Mouse (Mus musculus): ENCODE results near the gene Stim1. TPM values are rescaled to one million over a fixed set of nuclear protein-coding genes. Genes with fewer than 3 reads are reported as not detected.
"Not testable (repeated sequence)": the region's sequence is repeated elsewhere in the genome, so short reads cannot be mapped to it uniquely, and the experiment has no call there.

Gene Stim1
- polyA plus RNA-seq, 1 experiment, result 21.6 TPM

GRCm38 (mm10) chr7:102345893-102346292 is 78.3 kb downstream of the Stim1 start:
- DNase-seq (ENCODE audit: low read depth, low spot score), result no peak
- WGBS, result 70% methylated on average over 2 of the region's 2 CpGs

GRCm38 (mm10) chr7:102347327-102347726 is 79.7 kb downstream of the Stim1 start:
- 54% methylated on average over 3 of the region's 3 CpGs for WGBS
- DNase-seq (ENCODE audit: low read depth, low spot score), result no peak

GRCm38 (mm10) chr7:102348681-102349080 is 81.1 kb downstream of the Stim1 start:
- DNase-seq (ENCODE audit: low read depth, low spot score), result no peak

GRCm38 (mm10) chr7:102349236-102349635 is 81.6 kb downstream of the Stim1 start:
- no peak for DNase-seq (ENCODE audit: low read depth, low spot score)
- 78% methylated on average over 5 of the region's 5 CpGs for WGBS

More at GRCm38 (mm10) chr7:102348681-102349080, 81.1 kb downstream of the Stim1 start:
- WGBS, result 82% methylated on average over 2 of the region's 2 CpGs

GRCm38 (mm10) chr7:102353420-102353819 is 85.8 kb downstream of the Stim1 start:
- DNase-seq (ENCODE audit: low read depth, low spot score), result no peak
- 32% methylated on average over 1 of the region's 1 CpGs for WGBS

GRCm38 (mm10) chr7:102358124-102358523 is 90.5 kb downstream of the Stim1 start:
- WGBS, result 98% methylated on average over 3 of the region's 3 CpGs
- no peak for DNase-seq (ENCODE audit: low read depth, low spot score)

- WGBS, result 58% methylated on average over 2 of the region's 2 CpGs
- DNase-seq (ENCODE audit: low read depth, low spot score), result no peak
Measured at GRCm38 (mm10) chr7:102361297-102361696, 93.7 kb downstream of the Stim1 start.

GRCm38 (mm10) chr7:102363853-102364252 is 96.2 kb downstream of the Stim1 start:
- no peak for DNase-seq (ENCODE audit: low read depth, low spot score)
- WGBS, result 84% methylated on average over 1 of the region's 1 CpGs

GRCm38 (mm10) chr7:102369661-102370060 is 102.1 kb downstream of the Stim1 start:
- DNase-seq (ENCODE audit: low read depth, low spot score), result no peak
- 68% methylated on average over 4 of the region's 4 CpGs for WGBS

- WGBS, result 74% methylated on average over 5 of the region's 5 CpGs
- no peak for DNase-seq (ENCODE audit: low read depth, low spot score)
Measured at GRCm38 (mm10) chr7:102370526-102370925, 102.9 kb downstream of the Stim1 start.

- no peak for DNase-seq (ENCODE audit: low read depth, low spot score)
- 93% methylated on average over 3 of the region's 3 CpGs for WGBS
Measured at GRCm38 (mm10) chr7:102373382-102374072, 105.9 kb downstream of the Stim1 start.

- 85% methylated on average over 7 of the region's 7 CpGs for WGBS
- DNase-seq (ENCODE audit: low read depth, low spot score), result no peak
Measured at GRCm38 (mm10) chr7:102383221-102383620, 115.6 kb downstream of the Stim1 start.

GRCm38 (mm10) chr7:102385973-102386372 is 118.4 kb downstream of the Stim1 start:
- WGBS, result 96% methylated on average over 3 of the region's 3 CpGs
- DNase-seq (ENCODE audit: low read depth, low spot score), result no peak

GRCm38 (mm10) chr7:102389082-102389481 is 121.5 kb downstream of the Stim1 start:
- no peak for DNase-seq (ENCODE audit: low read depth, low spot score)
- 55% methylated on average over 5 of the region's 5 CpGs for WGBS

- WGBS, result 91% methylated on average over 2 of the region's 2 CpGs
- DNase-seq (ENCODE audit: low read depth, low spot score), result no peak
Measured at GRCm38 (mm10) chr7:102393898-102394297, 126.3 kb downstream of the Stim1 start.

GRCm38 (mm10) chr7:102395894-102396293 is 128.3 kb downstream of the Stim1 start:
- DNase-seq (ENCODE audit: low read depth, low spot score), result no peak
- WGBS, result 39% methylated on average over 7 of the region's 7 CpGs

- no peak for DNase-seq (ENCODE audit: low read depth, low spot score)
- 87% methylated on average over 3 of the region's 3 CpGs for WGBS
Measured at GRCm38 (mm10) chr7:102396331-102396730, 128.7 kb downstream of the Stim1 start.

GRCm38 (mm10) chr7:102399180-102399731 is 131.7 kb downstream of the Stim1 start:
- DNase-seq (ENCODE audit: low read depth, low spot score), result no peak
- WGBS, result 54% methylated on average over 3 of the region's 3 CpGs

GRCm38 (mm10) chr7:102404118-102404517 is 136.5 kb downstream of the Stim1 start:
- DNase-seq (ENCODE audit: low read depth, low spot score), result no peak
- 94% methylated on average over 2 of the region's 2 CpGs for WGBS

- DNase-seq (ENCODE audit: low read depth, low spot score), result no peak
Measured at GRCm38 (mm10) chr7:102407440-102407839, 139.8 kb downstream of the Stim1 start.

GRCm38 (mm10) chr7:102415272-102415671 is 147.7 kb downstream of the Stim1 start:
- 95% methylated on average over 9 of the region's 9 CpGs for WGBS

More at GRCm38 (mm10) chr7:102415272-102415671, 147.7 kb downstream of the Stim1 start:
- not testable (repeated sequence) for DNase-seq (ENCODE audit: low read depth, low spot score)
